Mouse (Mus musculus): ENCODE data around the gene Polr2m.
"Not testable (repeated sequence)": the region's sequence is repeated elsewhere in the genome, so short reads cannot be mapped to it uniquely, and the experiment has no call there.

Gene Polr2m

DNA sequence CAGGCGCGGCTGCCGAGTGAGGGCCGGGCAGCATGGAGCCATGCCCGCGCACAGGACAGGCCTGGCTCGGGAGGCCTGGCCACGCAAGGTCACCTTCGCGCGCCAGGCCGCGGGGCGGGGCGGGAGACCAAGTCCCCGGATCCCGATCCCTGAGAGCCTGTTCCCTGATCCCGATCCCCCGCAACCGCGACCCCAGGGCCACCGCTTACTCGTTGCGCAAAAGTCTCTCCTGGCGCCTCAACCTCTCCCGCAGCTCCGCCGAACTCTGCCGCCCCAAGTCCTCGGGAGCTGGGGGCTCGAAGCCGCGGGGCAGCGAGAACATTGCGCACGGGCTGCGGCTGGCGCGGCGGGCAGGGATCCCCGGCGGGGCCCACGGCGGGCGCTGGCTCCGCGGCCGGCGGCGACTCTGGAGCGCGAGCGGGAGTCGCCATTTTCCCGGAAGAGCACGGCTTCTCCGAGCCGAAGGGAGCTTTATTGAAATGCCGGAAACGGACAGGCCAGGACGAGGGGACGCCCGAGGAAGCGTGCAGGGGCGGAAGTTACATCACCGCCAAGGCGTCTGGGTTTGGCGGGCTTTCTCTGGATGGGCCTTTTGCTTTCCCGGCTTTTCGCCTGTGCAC, at the start of gene Polr2m:
Polr2m (minus strand) TSS at position 461 of the 620 bp plus-strand sequence.
- DNase-seq: peak; percentile 96

DNA sequence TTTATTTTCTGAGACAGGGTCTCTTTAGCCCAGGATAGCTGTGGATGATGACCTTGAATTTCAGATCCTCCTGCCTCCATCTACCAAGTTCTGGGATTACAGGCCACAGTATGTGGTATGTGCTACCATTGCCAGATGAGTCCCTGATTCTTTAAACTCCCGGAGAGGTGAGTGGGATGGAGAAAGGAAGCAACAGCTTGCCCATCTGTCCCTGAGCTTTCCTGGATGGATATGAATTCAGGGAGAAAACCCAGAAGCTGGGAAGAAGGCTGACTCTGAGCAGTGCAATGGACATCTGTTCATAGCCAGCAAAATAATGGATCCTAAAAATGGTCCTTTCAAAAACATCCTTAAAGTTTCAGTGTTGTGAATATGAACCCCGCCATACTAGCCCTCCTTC, 49.3 kb upstream of the Polr2m start:
- DNase-seq: no peak

DNA sequence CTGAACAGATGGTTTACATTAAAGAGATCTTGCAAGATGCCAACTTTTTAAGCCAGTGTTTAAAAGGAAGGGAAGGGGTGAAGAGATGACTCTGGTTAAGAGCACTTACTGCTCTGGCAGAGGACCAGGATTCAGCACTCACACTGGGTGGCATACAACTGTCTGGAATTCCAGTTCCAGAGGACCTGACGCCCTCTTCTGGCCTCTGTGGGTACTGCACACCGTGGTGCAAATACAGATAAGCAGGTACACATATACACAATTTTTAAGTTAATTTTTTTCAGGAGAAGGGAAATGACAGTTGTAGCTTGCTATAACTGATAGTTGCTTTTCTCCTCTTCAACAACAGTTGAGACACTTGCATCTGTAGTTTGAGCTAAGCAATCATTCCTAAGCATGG, 44.2 kb upstream of the Polr2m start:
- no peak for DNase-seq

DNA sequence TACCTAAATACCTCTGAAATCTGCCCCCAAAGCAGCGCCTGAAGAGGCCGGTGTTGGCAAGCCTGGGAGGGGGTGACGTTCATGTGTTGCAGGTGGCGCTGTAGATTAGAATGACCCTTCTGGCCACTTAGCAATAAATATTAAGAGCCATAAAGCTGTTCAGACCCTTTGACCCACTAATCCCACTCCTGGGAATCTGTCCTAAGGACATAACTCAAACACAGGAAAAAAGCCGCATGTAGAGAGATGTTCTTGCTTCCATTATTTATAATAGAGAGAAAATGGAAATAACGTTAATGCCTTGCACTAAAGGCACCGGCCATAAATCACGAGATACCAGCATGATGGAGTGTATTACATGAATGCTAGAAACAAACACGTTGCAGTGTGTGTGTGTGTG, 41.7 kb upstream of the Polr2m start:
- peak; percentile 33 for DNase-seq

DNA sequence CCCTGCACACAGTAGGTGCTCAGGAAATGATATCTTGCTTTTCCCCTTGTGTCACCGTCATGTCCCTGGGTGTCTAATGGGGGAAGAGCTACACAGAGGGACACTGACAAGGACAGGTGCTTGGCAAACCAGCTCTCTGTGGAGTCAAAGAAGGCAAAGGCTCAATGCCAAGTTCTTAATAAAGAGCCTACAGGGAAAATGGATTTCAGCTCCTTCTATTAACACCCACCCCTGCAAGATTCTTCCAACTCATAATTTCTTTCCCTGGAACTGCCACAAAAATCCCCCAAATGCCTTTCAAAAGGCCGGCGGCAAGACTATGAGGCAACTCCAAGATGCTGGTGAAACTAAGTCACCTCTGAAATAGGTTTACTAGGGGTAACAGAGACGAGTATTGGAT, 38.2 kb upstream of the Polr2m start:
- no peak for DNase-seq

DNA sequence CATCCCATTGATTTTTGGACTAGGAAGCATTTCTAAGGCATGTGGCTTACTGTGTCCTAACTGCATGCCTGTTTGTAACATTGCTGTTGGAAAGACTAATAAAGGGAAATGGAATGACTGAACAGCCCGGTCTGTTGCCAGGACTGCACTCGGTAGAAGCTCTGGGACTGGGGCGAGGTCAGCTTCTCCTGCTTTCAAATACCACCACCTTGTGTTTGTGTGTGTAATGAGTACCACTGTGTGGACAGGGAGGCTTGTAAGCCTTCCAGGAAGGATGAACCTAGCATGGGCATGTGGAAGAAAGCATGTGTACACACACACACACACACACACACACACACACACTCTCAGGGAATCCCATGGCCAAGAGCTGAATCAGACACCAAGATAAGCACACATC, 34.1 kb upstream of the Polr2m start:
- peak; percentile 20 for DNase-seq

- no peak for DNase-seq
Measured at GRCm38 (mm10) chr9:71517487-71517886, 31.8 kb upstream of the Polr2m start.

GRCm38 (mm10) chr9:71515862-71516261, 30.1 kb upstream of the Polr2m start:
- peak; percentile 61 for DNase-seq

- DNase-seq: no peak
Measured at GRCm38 (mm10) chr9:71513566-71513965, 27.8 kb upstream of the Polr2m start.

- no peak for DNase-seq
Measured at GRCm38 (mm10) chr9:71512899-71513298, 27.2 kb upstream of the Polr2m start.

DNA sequence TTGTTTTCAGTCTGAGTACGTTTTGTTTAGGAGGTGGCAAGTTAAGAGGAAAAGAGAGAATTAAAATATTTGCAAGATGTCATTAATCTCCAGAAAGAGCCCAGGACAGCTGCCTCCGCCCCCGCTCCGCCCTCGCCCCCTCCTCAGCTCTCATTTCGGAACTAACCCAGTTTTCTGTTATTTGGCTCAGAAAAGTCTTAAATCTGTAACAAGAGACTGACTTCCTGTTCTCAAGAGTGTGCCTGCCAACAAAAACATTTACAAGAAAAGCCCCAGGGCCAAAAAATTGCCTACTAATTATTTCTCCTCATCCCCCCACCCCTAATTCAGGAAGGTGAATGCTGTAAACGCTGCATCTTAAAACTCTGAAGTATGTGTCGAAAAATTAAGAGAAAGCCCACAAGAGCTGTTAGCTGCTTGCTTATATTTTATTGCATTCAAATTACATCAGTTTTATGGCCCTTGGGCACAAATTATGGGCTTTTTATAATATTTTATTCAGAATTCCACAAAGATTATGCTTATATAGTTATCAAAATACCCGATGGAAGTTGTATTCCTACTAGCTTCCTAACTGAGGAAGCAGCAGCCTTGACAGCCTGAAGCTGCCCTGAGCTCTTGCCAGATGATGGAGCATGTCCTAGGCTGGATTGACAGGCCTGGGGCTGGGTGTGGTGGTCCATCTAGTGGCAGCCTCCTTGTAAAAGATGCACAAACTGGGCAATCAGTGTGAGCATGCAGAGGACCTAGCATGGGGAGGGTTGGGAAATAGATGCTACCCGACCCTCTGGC, 12.9 kb upstream of the Polr2m start:
- peak; percentile 68 for DNase-seq

- peak; percentile 52 for DNase-seq
Measured at GRCm38 (mm10) chr9:71496637-71497036, 10.9 kb upstream of the Polr2m start.

GRCm38 (mm10) chr9:71493771-71494170, 8.0 kb upstream of the Polr2m start:
- no peak for DNase-seq

GRCm38 (mm10) chr9:71492296-71493025, 6.7 kb upstream of the Polr2m start:
- DNase-seq: peak; percentile 18

GRCm38 (mm10) chr9:71490076-71490475, 4.3 kb upstream of the Polr2m start:
- DNase-seq: no peak

GRCm38 (mm10) chr9:71486127-71486526, 392 bp upstream of the Polr2m start:
- DNase-seq: no peak

GRCm38 (mm10) chr9:71484871-71485474, 762 bp downstream of the Polr2m start:
- DNase-seq: peak; percentile 8

DNA sequence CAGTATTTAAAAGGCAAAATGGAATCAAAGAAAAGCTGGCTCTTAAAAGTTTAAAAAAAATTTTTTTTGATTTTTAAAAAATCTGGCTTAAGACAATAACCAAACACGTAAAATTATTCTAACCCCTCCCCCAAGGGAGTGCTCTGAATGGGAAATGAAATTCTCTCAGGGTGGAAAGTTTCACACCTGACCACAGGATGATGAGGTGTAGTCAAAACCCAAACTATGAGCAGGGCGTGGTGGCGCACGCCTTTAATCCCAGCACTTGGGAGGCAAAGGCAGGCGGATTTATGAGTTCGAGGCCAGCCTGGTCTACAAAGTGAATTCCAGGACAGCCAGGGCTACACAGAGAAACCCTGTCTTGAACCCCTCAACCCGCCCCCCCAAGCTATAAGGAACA, 1.9 kb downstream of the Polr2m start:
- not testable (repeated sequence) for DNase-seq

- DNase-seq: no peak
Measured at GRCm38 (mm10) chr9:71480305-71480704, 5.4 kb downstream of the Polr2m start.

DNA sequence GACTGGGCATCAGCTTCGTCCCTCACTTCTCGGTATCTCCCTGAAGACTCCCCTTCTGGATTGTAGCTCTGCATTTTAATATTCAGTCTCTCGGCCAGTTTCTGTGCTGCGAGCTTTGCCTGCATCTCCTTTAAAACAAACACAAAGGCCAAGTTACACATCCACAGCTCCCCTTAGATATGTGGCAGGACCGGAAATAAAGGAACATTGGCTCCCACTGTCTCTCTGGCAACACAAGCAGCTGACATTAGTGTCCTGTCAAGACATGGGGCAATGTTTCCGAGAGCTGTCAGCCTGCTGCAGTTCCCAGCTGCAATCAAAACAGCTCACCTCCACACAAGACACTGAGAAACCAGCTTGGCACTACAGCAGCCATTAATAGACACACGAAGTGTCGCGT, 6.3 kb downstream of the Polr2m start:
- DNase-seq: no peak

DNA sequence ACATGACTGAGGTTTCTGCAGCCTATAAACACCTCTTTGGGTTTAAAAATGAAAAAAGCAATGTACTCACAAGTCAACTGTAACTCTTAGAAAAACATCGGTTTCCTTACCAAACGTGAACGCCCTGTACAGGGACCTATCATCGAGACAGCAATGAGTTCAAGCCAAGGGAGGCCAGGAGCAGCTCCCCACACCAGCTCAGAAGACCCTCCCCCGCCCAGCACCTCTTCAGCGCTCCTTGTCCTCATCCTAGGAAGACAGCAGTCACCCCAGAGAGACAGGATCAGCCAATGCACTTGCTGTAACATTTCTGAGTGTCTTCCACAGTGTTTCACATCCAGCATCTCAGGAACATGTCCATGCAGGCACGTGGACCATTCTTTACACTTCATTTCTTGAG, 7.1 kb downstream of the Polr2m start:
- no peak for DNase-seq

DNA sequence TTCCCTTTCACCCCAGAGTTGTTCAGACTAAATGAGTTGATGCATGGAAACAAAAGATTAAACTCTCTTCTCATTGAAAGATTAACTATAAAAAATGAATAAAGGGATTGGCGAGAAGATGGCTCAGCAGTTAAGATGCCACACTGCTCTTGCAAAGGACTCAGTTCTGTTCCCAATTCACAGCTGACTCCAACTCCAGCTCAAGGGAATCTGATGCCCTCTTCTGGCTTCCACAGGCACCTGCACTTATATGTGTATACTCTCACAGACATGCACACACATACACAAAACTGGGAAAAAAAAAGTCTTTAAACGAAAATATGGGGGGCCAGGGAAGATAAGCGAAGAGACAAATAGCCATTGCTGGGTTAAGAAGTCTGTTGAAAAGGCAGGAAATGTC, 9.1 kb downstream of the Polr2m start:
- DNase-seq: no peak

DNA sequence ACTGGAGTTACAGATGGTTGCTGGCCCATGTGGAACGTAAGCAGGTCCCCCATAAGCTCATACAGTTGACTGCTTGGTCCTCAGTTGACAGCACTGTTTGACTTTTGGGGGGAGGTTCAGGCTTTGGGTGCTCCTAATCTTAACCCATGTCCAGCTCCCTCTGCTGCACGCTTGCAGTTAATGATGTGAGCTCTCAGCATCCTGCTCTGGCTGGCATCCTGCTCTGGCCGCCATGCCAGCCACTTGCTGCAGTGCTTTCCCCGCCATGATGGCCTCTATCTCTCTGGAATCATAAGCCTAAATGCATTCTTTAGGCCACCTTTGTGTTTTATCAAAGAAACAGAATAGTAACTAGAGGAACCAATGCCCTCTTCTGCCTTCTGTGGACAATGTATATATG, 10.2 kb downstream of the Polr2m start:
- no peak for DNase-seq

Data from kidney, postnatal 14 days (tissue).